Mouse (Mus musculus) lung, embryonic 16.5 days (tissue): Measurements from ENCODE around the gene Orc1. TPM values are rescaled to one million over a fixed set of nuclear protein-coding genes. Genes with fewer than 3 reads are reported as not detected.
A peak's percentile ranks its signal among the peaks of the same experiment; 100 is the strongest.

ENCODE experiments used
- ATAC-seq: fragments of 200-750 bp; cut with Nextera tagmentation; 2 replicates; pipeline ENCODE4 v1.8.0; 2017; ENCODE audit warnings: low read depth, mild to moderate bottlenecking, moderate library complexity
- H3K27ac ChIP-seq: fragments of 300-500 bp; sonication (generic); 2 replicates; pipeline ENCODE4 v1.5.1; 2014; ENCODE audit warnings: mild to moderate bottlenecking, control low read depth, low read length
- H3K27me3 ChIP-seq: fragments of 300-500 bp; sonication (generic); 2 replicates; pipeline ENCODE4 v1.6.1; 2014; ENCODE audit warnings: low read depth, low read length, mixed read lengths; ENCODE audit not compliant: control insufficient read depth, insufficient read depth
- H3K36me3 ChIP-seq: fragments of 300-500 bp; sonication (generic); 2 replicates; pipeline ENCODE4 v1.6.1; 2014; ENCODE audit warnings: low read length; ENCODE audit not compliant: control insufficient read depth, insufficient read depth
- H3K4me1 ChIP-seq: fragments of 300-500 bp; sonication (generic); replicated peaks from 2 replicates; pipeline ENCODE4 v1.6.1; 2014; ENCODE audit warnings: low read length, mixed read lengths; ENCODE audit not compliant: control insufficient read depth, insufficient read depth
- H3K4me2 ChIP-seq: fragments of 300-500 bp; sonication (generic); 2 replicates; pipeline ENCODE4 v1.6.1; 2014; ENCODE audit warnings: low read depth, low read length, control low read depth
- H3K4me3 ChIP-seq: fragments of 300-500 bp; sonication (generic); 2 replicates; pipeline ENCODE4 v1.5.1; 2014; ENCODE audit warnings: mild to moderate bottlenecking, low read length, control low read depth
- H3K9ac ChIP-seq: fragments of 300-500 bp; sonication (generic); 2 replicates; pipeline ENCODE4 v1.6.1; 2014; ENCODE audit warnings: low read length, control low read depth
- H3K9me3 ChIP-seq: fragments of 300-500 bp; sonication (generic); 2 replicates; pipeline ENCODE4 v1.6.1; 2016; ENCODE audit warnings: low read length; ENCODE audit not compliant: control insufficient read depth
- WGBS: fragments of 180-500 bp; shearing (Covaris S2); extraction: QIAGEN DNeasy Blood & Tissue Kit; methylation state at CpG from one replicate; pipeline ENCODE4 v1.1.7; 2014; 5-methylcytosine and 5-hydroxymethylcytosine counted together
- polyA plus RNA-seq: library from polyadenylated mRNA; unstranded; fragments of >200 nt; fragmentation: Nextera tagmentation; extraction: Ambion mirVana; gene quantifications from 2 replicates; pipeline ENCODE4 v1.2.1, GENCODE M21; 2015

Gene Orc1
- polyA plus RNA-seq, 1 experiment from 2014 or later, result 8.9 TPM

DNA sequence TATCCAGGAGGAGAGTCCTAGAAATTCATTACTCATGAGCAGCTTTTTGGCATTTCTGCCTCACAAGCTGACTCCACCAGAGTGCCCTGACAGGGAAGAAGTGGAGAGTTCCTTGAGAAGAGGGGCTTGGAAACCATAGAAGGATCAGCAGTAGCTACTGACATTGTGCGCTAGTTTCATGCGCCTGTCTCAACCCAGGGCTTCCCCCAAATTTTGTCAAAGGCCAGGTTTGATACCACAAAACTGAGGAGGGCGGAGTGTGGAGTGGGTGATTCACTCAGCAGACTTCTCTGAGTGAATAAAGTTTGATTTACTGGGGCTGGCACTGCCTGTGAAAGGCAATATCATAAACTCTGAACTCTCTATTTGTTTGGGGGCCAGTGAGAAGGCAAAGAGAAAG, 29.4 kb downstream of the Orc1 start:
- no peaks in the 10 kb centered on the region for H3K27me3 ChIP-seq
- no peak overlapping the region for H3K9ac ChIP-seq
- 85% methylated on average over 3 of the region's 3 CpGs for WGBS
- H3K36me3 ChIP-seq, result peaks cover 5% of the 10 kb centered on the region; the same call in 1 of the 2 replicates
- no peak for ATAC-seq
- H3K4me2 ChIP-seq, result no peak overlapping the region
- H3K27ac ChIP-seq, result no peak overlapping the region
- H3K9me3 ChIP-seq, result no peaks in the 10 kb centered on the region
- H3K4me3 ChIP-seq, result no peak overlapping the region
- H3K4me1 ChIP-seq, result no peaks in the 10 kb centered on the region

GRCm38 (mm10) chr4:108610935-108611334, 31.7 kb downstream of the Orc1 start:
- Histone ChIP-seq H3K27me3 (no peaks in the 10 kb centered on the region), H3K9me3 (no peaks in the 10 kb centered on the region), H3K27ac (no peak overlapping the region), H3K36me3 (no peaks in the 10 kb centered on the region; the same call in 1 of the 2 replicates), H3K4me1 (no peaks in the 10 kb centered on the region), H3K4me2 (no peak overlapping the region), H3K4me3 (no peak overlapping the region), H3K9ac (no peak overlapping the region)
- 79% methylated on average over 5 of the region's 5 CpGs for WGBS
- no peak for ATAC-seq

GRCm38 (mm10) chr4:108618586-108618985, 39.4 kb downstream of the Orc1 start:
- ATAC-seq, result no peak
- Histone ChIP-seq H3K27me3 (no peaks in the 10 kb centered on the region), H3K36me3 (no peaks in the 10 kb centered on the region; the same call in 1 of the 2 replicates), H3K4me3 (peak overlapping the region; percentile 90), H3K4me1 (peaks cover 10% of the 10 kb centered on the region), H3K4me2 (peak overlapping the region; percentile 94), H3K9ac (peak overlapping the region; percentile 94), H3K9me3 (no peaks in the 10 kb centered on the region), H3K27ac (peak overlapping the region; percentile 88; the same call in 1 of the 2 replicates)
- 50% methylated on average over 4 of the region's 4 CpGs for WGBS

DNA sequence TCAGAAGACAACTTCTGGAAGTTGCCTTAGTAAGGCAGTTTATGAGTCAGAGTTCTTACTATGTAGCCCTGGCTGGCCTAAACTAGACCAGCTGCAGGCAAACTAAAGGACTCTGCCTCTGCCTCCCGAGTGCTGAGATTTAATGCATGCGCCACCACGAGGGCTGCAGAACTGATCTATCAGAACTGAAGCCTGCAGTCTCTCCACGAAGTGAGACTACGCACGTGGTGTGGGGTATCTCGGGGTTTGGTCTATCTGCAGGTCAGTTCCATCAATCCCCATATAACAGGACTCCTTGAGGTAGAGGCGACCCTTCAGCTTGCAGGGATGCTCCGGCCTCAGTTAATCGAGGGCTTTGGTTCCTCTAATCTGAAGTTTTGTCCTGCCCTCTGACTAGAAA, 39.9 kb downstream of the Orc1 start:
- Histone ChIP-seq H3K36me3 (no peaks in the 10 kb centered on the region; the same call in 1 of the 2 replicates), H3K4me2 (peak overlapping the region; percentile 94), H3K27me3 (no peaks in the 10 kb centered on the region), H3K4me1 (peaks cover 10% of the 10 kb centered on the region), H3K9ac (peak overlapping the region; percentile 94), H3K27ac (peak overlapping the region; percentile 88), H3K9me3 (no peaks in the 10 kb centered on the region), H3K4me3 (peak overlapping the region; percentile 90)
- 1% methylated on average over 10 of the region's 10 CpGs for WGBS
- ATAC-seq, result peak; percentile 20

DNA sequence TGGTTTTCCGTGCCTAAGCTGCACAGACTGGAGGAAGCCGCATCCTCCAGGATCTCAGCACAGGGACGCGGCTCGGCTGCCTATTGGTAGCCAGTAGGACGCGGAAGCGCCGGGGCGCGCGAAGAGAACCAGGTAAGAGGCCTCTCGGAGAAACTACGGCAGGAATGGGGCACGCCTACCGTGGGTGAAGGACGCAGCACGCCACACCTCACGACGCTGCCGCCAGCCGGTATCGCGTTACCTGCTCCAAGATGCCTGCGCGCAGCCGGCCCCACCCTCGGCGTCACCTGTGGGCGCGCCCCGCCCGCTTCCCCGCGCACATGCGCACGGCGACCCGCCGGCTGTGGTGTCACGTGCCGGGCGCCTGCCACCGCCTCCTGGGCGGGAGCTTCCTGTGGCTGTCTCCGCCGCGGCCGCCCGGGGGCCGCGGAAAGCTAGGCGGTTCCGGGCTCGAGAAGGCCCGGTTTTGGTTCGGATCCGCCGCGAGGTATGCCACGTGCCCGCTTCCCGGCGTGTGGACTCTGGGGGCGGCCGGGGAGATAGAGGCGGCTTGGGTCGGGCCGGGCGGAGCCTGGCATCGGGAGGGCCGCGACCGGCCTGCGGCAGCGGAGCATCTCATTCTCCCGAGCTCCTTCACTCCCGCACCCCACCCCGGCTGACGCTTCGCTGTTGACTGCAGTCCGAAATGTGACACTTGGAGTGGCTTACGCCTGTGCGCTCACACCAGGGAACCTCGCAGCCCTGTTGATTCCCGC, 40.5 kb downstream of the Orc1 start, which contains the start of gene Cc2d1b:
Gene Cc2d1b, plus strand, starts transcription at position 354 of the 755 bp plus-strand sequence.
- H3K4me2 ChIP-seq, result peak within 1 kb of the TSS; percentile 94
- peak within 1 kb of the TSS; percentile 94 for H3K9ac ChIP-seq
- H3K27me3 ChIP-seq, result no peaks in the 10 kb centered on the region
- H3K27ac ChIP-seq, result peak within 1 kb of the TSS; percentile 88
- peak; percentile 97 for ATAC-seq
- H3K36me3 ChIP-seq, result peaks cover 1% of the 10 kb centered on the region; the same call in 1 of the 2 replicates
- H3K4me1 ChIP-seq, result peaks cover 10% of the 10 kb centered on the region
- H3K4me3 ChIP-seq, result peak within 1 kb of the TSS; percentile 90
- under 1% methylated on average over 86 of the region's 86 CpGs for WGBS
- no peaks in the 10 kb centered on the region for H3K9me3 ChIP-seq

GRCm38 (mm10) chr4:108620536-108620935, 41.3 kb downstream of the Orc1 start:
- ATAC-seq, result no peak
- Histone ChIP-seq H3K9ac (peak overlapping the region; percentile 94), H3K36me3 (peaks cover 6% of the 10 kb centered on the region; the same call in 1 of the 2 replicates), H3K9me3 (no peaks in the 10 kb centered on the region), H3K4me2 (peak overlapping the region; percentile 94), H3K27me3 (no peaks in the 10 kb centered on the region), H3K27ac (peak overlapping the region; percentile 82), H3K4me1 (peaks cover 10% of the 10 kb centered on the region), H3K4me3 (peak overlapping the region; percentile 90)
- WGBS, result 10% methylated on average over 8 of the region's 8 CpGs

GRCm38 (mm10) chr4:108621504-108621903, 42.3 kb downstream of the Orc1 start:
- ATAC-seq, result no peak
- WGBS, result 91% methylated on average over 6 of the region's 6 CpGs
- Histone ChIP-seq H3K9ac (no peak overlapping the region), H3K4me1 (peaks cover 10% of the 10 kb centered on the region), H3K36me3 (peaks cover 6% of the 10 kb centered on the region; the same call in 1 of the 2 replicates), H3K27me3 (no peaks in the 10 kb centered on the region), H3K4me2 (no peak overlapping the region), H3K9me3 (no peaks in the 10 kb centered on the region), H3K27ac (no peak overlapping the region), H3K4me3 (no peak overlapping the region)

- no peak for ATAC-seq
- WGBS, result 68% methylated on average over 5 of the region's 5 CpGs
- H3K36me3 ChIP-seq, result peaks cover 36% of the 10 kb centered on the region
Measured at GRCm38 (mm10) chr4:108627066-108627465, 47.8 kb downstream of the Orc1 start.

GRCm38 (mm10) chr4:108629363-108629880, 50.2 kb downstream of the Orc1 start:
- no peaks in the 10 kb centered on the region for H3K4me1 ChIP-seq
- H3K9ac ChIP-seq, result no peak overlapping the region
- ATAC-seq, result no peak
- 94% methylated on average over 7 of the region's 7 CpGs for WGBS
- no peaks in the 10 kb centered on the region for H3K9me3 ChIP-seq
- H3K36me3 ChIP-seq, result peaks cover 49% of the 10 kb centered on the region
- H3K4me2 ChIP-seq, result no peak overlapping the region
- H3K27me3 ChIP-seq, result no peaks in the 10 kb centered on the region
- no peak overlapping the region for H3K4me3 ChIP-seq
- H3K27ac ChIP-seq, result no peak overlapping the region

More at GRCm38 (mm10) chr4:108627066-108627465, 47.8 kb downstream of the Orc1 start:
- H3K4me1 ChIP-seq, result no peaks in the 10 kb centered on the region
- H3K4me3 ChIP-seq, result no peak overlapping the region
- no peaks in the 10 kb centered on the region for H3K9me3 ChIP-seq
- no peak overlapping the region for H3K9ac ChIP-seq
- no peak overlapping the region for H3K4me2 ChIP-seq
- no peaks in the 10 kb centered on the region for H3K27me3 ChIP-seq
- H3K27ac ChIP-seq, result no peak overlapping the region
